Mouse (Mus musculus) myocyte (in vitro differentiated cells): ENCODE data around the gene Cadm2.

Experiments used
- E2F4 ChIP-seq: IDR thresholded peaks from one replicate; pipeline ENCODE4 v1.6.1; 2011; ENCODE audit warnings: mild to moderate bottlenecking, control low read depth, moderate library complexity; ENCODE audit not compliant: insufficient read depth
- MAX ChIP-seq: IDR thresholded peaks from one replicate; pipeline ENCODE4 v1.6.1; 2011; ENCODE audit warnings: low read depth, mild to moderate bottlenecking, control low read depth
- POLR2A ChIP-seq: IDR thresholded peaks from one replicate; pipeline ENCODE4 v1.6.1; 2011; ENCODE audit warnings: low read depth, mild to moderate bottlenecking, control low read depth, moderate library complexity; ENCODE audit not compliant: insufficient read length
- POLR2AphosphoS2 ChIP-seq: IDR thresholded peaks from one replicate; pipeline ENCODE4 v1.6.1; 2011; ENCODE audit warnings: low read depth, control low read depth; ENCODE audit not compliant: insufficient read length
- REST ChIP-seq: IDR thresholded peaks from one replicate; pipeline ENCODE4 v1.6.1; 2011; ENCODE audit warnings: mild to moderate bottlenecking, control low read depth, moderate library complexity; ENCODE audit not compliant: insufficient read depth, insufficient read length

DNA sequence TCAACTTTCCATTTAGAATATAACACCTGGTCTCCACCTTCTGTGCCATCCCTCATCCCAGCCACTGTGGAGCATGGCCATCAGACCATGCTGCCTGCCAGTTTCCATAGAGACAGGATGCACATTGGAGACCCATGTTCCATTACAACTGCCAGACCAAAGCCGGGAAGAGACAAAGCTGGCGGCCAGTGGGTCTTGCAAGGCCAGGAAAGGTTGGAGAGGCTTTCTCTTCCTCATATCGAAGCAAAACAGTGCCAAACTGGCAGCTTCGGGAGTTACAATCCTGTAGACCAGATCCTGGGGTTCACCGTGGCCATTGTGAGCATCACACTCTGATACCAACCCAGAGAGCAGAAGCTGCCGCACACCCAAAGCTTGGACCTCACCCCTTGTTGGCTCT, 728.3 kb downstream of the Cadm2 start:
- no peak for TF ChIP-seq E2F4
- TF ChIP-seq POLR2A, result no peak
- TF ChIP-seq REST, result no peak
- no peak for TF ChIP-seq POLR2AphosphoS2
- TF ChIP-seq MAX, result no peak
